Mouse (Mus musculus) bone marrow, adult 2 months (tissue): Measurements from ENCODE around the gene 1190007I07Rik.

ENCODE experiments used
- CTCF ChIP-seq: fragments of 200-500 bp; IDR thresholded peaks from 2 replicates; pipeline ENCODE4 v1.5.1; 2011; ENCODE audit warnings: low read length, control low read depth; ENCODE audit not compliant: control insufficient read depth, insufficient read depth
- POLR2A ChIP-seq: fragments of 200-500 bp; IDR thresholded peaks from 2 replicates; pipeline ENCODE4 v1.6.1; 2011; ENCODE audit warnings: low read depth, mild to moderate bottlenecking, control low read depth, low read length, borderline replicate concordance; ENCODE audit not compliant: control insufficient read depth

DNA sequence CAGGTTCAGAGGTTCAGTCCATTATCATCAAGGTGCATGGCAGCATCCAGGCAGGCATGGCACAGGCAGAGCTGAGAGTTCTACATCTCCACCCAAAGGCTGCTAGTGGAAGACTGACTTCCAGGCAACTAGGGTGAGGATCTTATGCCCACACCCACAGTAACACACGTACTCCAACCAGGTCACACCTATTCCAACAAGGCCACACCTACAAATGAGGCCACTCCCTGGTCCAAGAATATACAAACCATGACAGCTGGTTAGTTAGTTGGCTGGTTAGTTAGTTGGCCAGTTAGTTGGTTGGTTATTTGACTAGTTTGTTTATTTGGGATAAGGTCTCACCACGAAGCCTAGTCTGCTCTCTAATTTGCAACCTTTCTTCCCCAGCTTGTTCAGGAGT lies 40.3 kb upstream of the 1190007I07Rik start:
- TF ChIP-seq CTCF = no peak
- no peak for TF ChIP-seq POLR2A
